Mouse (Mus musculus) layer of hippocampus, adult 18-20 months (tissue): ENCODE results near the gene Hpse2. TPM values are rescaled to one million over a fixed set of nuclear protein-coding genes. Genes with fewer than 3 reads are reported as not detected.

ENCODE experiments used
- DNase-seq, 2 experiments: peaks; one replicate each; pipeline ENCODE4 v3.0.0; 2022; ENCODE audit warnings: low spot score in 2 of 2
- total RNA-seq, 2 experiments: library from RNA; stranded (reverse); gene quantifications; 2 replicates each; pipeline ENCODE4 v1.2.3; 2021

Hpse2 gene
- total RNA-seq, 2 experiments from 2014 or later: 0.15 to 0.20 TPM

- no peak for DNase-seq
Measured at GRCm38 (mm10) chr19:42868958-42869662, 519.0 kb downstream of the Hpse2 start.

GRCm38 (mm10) chr19:42863013-42863412 lies 525.1 kb downstream of the Hpse2 start:
- DNase-seq: no peak

GRCm38 (mm10) chr19:42857096-42857495 lies 531.1 kb downstream of the Hpse2 start:
- DNase-seq: no peak

GRCm38 (mm10) chr19:42855649-42856048 lies 532.5 kb downstream of the Hpse2 start:
- no peak for DNase-seq

GRCm38 (mm10) chr19:42850444-42850843 lies 537.7 kb downstream of the Hpse2 start:
- DNase-seq: no peak

GRCm38 (mm10) chr19:42839621-42840294 lies 548.4 kb downstream of the Hpse2 start:
- no peak for DNase-seq

- DNase-seq: no peak
Measured at GRCm38 (mm10) chr19:42839118-42839517, 549.0 kb downstream of the Hpse2 start.

- DNase-seq: no peak
Measured at GRCm38 (mm10) chr19:42838271-42838670, 549.9 kb downstream of the Hpse2 start.

- DNase-seq: no peak
Measured at GRCm38 (mm10) chr19:42837591-42837990, 550.6 kb downstream of the Hpse2 start.

- DNase-seq: no peak
Measured at GRCm38 (mm10) chr19:42833126-42833525, 555.0 kb downstream of the Hpse2 start.

GRCm38 (mm10) chr19:42832251-42832650 lies 555.9 kb downstream of the Hpse2 start:
- no peak for DNase-seq

- DNase-seq: no peak
Measured at GRCm38 (mm10) chr19:42829196-42829595, 559.0 kb downstream of the Hpse2 start.

- DNase-seq: no peak
Measured at GRCm38 (mm10) chr19:42827843-42828242, 560.3 kb downstream of the Hpse2 start.

GRCm38 (mm10) chr19:42820109-42820508 lies 568.0 kb downstream of the Hpse2 start:
- DNase-seq: no peak

- DNase-seq: no peak
Measured at GRCm38 (mm10) chr19:42817761-42818160, 570.4 kb downstream of the Hpse2 start.

- DNase-seq: no peak
Measured at GRCm38 (mm10) chr19:42816261-42816660, 571.9 kb downstream of the Hpse2 start.

- DNase-seq: no peak
Measured at GRCm38 (mm10) chr19:42810140-42810539, 578.0 kb downstream of the Hpse2 start.

- DNase-seq: no peak
Measured at GRCm38 (mm10) chr19:42809491-42809890, 578.7 kb downstream of the Hpse2 start.

- DNase-seq: no peak
Measured at GRCm38 (mm10) chr19:42797866-42798265, 590.3 kb downstream of the Hpse2 start.

- no peak for DNase-seq
Measured at GRCm38 (mm10) chr19:42795801-42796200, 592.4 kb downstream of the Hpse2 start.

- DNase-seq: peak; percentile 88 to 93
Measured at GRCm38 (mm10) chr19:42794914-42795613, 593.1 kb downstream of the Hpse2 start.

- DNase-seq: peak in 1 of 2 experiments; percentile 17
Measured at GRCm38 (mm10) chr19:42788311-42788710, 599.8 kb downstream of the Hpse2 start.
